Mouse (Mus musculus) embryonic stem cell, embryonic (primary cell): ENCODE data around the gene Mast4.

ENCODE experiments used
- CTCF ChIA-PET, 4 experiments: fragments of 300-600 bp in 2 of 4; fragments of 350-600 bp in 2 of 4; sonication (Branson Sonifier 250); formaldehyde crosslinking; loops; one replicate each; lab custom pipeline; 2022; ENCODE audit warnings: inconsistent platforms in 2 of 4; lab: Charles Lee
- POLR2A ChIA-PET, 4 experiments: fragments of 300-600 bp in 2 of 4; fragments of 350-600 bp in 2 of 4; sonication (Branson Sonifier 250); formaldehyde crosslinking; loops; one replicate each; lab custom pipeline; 2022; ENCODE audit warnings: antibody characterized with exemption in 4 of 4, inconsistent platforms in 1 of 4; lab: Charles Lee

Gene Mast4

DNA sequence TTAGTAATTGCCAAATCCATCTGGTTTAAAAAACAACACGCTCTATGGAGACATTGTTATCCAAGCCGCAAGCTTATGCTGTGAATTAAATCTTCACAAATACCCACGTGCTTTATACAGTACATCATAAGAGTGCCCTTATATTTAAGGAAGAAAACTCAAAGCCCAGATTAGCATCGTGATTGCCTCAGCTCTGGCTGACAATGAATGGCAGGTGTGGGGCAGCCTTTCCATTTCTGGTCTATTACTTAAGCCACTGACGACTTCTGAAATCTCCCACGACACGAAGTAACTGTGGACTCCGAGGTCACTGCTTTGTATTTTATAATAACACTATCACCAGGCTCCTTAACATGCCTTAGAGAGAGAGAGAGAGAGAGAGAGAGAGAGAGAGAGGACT lies 182.4 kb downstream of the Mast4 start:
- CTCF ChIA-PET: interaction anchor here in 1 of 4 experiments (0.6 kb wide), 1 partner anchor 29 kb away, joined by 3 read pairs; no protein-coding TSS in a partner anchor
- POLR2A ChIA-PET: no interaction called here

DNA sequence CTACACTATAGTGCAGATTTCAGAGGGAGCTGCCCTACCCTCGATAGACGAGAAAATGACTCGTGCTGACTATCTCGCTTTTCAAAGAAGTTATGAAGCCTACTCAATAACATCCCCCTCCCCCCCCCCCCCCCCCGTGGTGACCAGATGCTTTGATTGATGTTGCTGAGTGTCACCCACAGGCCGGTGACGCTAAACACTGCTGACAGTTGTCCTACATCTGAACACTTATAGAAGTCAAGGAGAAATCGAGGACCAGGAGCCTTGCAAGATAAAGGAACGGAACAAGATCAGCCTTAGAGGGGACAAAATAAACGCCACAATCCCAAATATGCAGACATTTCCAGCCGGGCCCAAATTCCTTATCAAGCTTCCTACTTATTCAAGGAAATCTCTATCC lies 183.1 kb downstream of the Mast4 start:
- CTCF ChIA-PET: no interaction called here
- POLR2A ChIA-PET: no interaction called here

DNA sequence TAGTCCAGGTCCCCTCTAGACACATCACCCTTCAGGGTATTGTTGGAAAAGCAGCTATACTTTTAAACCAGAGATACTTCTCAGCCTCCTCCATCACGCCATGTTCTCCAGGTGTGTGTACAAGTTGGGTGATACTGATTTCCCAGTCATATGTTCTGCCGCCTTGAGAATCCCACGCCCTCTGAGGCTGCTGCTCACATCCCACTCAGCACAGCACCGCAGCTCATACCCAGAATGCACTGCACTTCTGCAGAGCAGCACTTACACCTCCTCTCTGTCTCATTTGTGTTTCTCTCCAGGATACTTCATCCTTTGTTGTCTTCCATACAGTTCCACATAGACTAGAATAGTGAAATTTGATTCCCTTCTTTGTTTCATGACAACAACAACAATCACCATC lies 183.6 kb downstream of the Mast4 start:
- ChIA-PET CTCF (no interaction called here), POLR2A (no interaction called here)

DNA sequence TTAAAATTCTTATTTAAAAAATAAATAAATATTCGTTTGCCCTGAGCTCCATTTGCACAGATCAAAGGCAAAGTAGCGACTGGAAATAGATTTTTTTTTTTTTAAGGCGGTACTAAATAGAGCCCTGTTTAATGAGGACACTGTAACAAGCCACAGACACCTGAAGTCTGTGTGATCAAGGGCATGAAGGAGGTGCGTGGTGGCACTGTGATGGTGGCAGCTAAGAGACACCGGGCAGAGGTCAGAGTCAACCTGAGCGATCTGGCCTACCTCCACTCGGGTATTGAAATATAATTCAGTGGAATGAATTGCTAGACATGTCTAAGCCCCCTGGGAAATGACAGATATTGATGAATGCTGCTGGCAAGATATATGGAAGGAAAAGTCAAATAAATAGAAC lies 184.9 kb downstream of the Mast4 start:
- ChIA-PET CTCF (interaction anchor here in 1 of 4 experiments (0.6 kb wide), 1 partner anchor 290 kb away, joined by 3 read pairs; no protein-coding TSS in a partner anchor), POLR2A (no interaction called here)

DNA sequence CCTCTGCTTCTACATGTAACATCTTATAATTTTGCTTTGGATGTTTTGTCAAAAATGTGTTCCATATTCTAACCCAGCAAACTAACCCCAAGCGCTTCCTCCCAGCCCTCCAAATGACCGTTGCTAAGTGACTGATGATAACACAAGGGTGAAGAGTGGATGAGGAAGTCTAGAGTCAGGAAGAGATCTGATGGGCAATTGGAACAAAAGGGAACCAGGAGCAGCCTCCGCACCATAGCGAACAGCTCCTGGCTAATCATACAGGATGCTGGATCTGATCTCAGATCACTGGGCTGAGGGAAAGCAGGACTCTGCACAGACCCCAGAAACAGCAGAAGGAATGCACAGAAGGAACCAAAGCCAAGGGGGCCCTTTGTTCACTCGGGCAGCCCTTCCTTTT lies 190.0 kb downstream of the Mast4 start:
- CTCF ChIA-PET: interaction anchor here in 1 of 4 experiments (1.3 kb wide), 1 partner anchor 501 kb away, joined by 5 read pairs; no protein-coding TSS in a partner anchor

DNA sequence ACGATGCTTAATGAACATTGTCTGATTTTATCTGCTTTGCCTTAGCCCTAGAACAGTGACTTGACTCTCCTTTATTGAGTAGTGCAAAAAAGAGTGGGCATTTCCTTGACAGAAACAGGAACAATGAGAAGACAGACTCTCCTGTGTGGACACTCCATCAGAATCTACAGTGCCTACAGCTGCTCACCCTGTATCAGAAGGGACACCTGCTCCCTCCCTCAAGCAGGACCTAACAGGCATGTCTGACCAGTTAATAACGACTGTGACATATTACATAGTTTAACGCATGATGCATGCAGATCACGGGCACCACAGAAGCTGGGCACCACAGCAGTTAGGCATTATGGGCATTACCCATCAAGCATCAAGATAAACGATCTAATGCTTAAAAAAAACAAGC lies 193.0 kb downstream of the Mast4 start:
- POLR2A ChIA-PET: interaction anchor here in 1 of 4 experiments (0.5 kb wide), 1 partner anchor 32 kb away, joined by 6 read pairs; no protein-coding TSS in a partner anchor
- CTCF ChIA-PET: interaction anchor here in 1 of 4 experiments (0.6 kb wide), 1 partner anchor 252 kb away, joined by 3 read pairs; no protein-coding TSS in a partner anchor

More for the DNA sequence above, 190.0 kb downstream of the Mast4 start:
- POLR2A ChIA-PET: no interaction called here

DNA sequence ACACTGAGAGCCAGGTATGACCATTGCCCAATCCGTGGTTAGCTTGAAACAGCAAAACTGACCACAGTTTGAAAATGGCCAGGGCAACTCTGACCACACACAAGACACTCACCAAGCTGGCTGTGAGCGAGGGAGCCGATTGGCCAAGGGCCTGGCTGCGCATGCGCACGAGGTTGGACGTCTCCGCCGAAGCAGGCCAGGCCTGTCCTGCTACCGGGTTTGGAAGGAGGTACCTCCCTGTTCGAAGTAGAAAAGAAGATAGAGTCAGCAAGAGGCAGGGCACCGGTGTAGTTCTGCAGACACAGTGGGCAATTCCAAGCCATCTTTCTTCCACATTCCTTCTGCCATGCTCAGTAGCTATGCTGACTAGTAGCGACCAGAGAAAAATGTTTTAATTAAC lies 194.2 kb downstream of the Mast4 start:
- ChIA-PET POLR2A (interaction anchor here in 1 of 4 experiments (0.7 kb wide), 1 partner anchor 196 kb away, joined by 3 read pairs; no protein-coding TSS in a partner anchor), CTCF (interaction anchor here in 1 of 4 experiments (1.1 kb wide), 1 partner anchor 506 kb away, joined by 4 read pairs; no protein-coding TSS in a partner anchor)

DNA sequence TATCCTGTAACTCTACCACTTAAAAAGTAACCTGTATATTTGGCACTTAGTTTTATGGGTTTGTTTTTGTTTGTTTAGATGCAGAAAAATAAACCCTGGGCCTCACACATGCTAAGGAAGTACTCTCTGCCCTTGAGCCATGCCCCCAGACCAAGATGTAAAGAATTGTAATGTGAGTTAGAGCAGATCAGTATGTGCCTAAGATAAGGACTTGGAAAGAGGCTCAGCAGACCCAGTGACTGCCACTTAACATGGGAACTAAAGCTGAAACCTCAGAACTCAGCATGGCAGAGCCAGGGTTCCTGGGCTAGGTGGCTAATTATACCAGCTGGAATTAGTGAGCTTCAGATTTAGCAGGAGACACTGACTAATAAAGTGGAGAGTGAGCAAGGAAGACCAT lies 196.0 kb downstream of the Mast4 start:
- POLR2A ChIA-PET: no interaction called here
- CTCF ChIA-PET: no interaction called here

DNA sequence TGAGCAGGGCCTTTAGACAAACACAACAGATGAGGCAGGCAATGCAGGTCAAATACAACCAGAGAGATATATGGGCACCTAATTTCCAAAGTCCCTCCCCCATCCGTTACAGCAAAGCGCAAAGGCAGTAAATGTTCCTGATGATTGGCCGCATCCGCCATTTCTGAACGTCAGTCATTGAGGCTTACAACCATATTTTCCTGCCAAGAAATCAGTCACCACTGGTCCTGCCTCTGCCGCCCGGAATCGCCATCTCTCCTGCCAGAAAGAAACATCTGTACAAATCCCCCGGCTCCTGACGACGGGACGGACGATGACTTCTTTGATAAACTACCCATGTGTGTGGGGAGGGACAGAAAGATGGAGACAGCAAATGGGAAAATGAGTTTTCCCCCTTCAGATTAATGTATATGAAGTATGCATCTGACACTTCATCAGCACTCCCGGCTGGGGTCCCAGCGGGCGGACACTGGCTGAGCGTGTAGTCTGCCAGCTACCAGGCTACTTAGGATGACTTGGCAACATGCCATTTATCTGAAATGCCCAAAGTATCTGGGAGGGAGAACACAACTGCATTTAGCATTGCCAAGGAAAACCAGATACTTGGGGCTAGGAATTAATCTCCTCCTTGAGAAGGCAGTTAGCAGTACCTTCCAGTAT lies 198.9 kb downstream of the Mast4 start:
- POLR2A ChIA-PET: no interaction called here
- CTCF ChIA-PET: no interaction called here

DNA sequence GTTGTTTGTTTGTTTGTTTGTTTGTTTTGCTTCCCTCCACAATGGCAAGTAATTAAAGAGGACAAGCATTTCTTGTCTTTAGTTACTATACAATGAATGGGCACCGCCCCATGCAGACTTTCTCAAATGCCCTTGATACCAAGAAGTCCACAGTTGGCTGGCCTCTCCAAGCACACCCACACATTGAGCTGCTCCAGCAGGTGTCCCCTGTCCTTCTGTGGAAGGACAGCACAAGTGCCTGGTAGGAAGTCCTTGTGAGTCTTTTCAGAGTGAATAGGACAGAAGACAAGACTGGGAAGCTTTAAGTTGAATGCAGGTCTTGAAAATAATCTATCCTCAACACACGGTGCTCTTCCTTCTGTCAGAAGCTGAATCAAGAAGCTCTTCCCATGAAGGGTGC lies 202.5 kb downstream of the Mast4 start:
- POLR2A ChIA-PET: interaction anchor here in 1 of 4 experiments (0.6 kb wide), 1 partner anchor 33 kb away, joined by 3 read pairs; no protein-coding TSS in a partner anchor

DNA sequence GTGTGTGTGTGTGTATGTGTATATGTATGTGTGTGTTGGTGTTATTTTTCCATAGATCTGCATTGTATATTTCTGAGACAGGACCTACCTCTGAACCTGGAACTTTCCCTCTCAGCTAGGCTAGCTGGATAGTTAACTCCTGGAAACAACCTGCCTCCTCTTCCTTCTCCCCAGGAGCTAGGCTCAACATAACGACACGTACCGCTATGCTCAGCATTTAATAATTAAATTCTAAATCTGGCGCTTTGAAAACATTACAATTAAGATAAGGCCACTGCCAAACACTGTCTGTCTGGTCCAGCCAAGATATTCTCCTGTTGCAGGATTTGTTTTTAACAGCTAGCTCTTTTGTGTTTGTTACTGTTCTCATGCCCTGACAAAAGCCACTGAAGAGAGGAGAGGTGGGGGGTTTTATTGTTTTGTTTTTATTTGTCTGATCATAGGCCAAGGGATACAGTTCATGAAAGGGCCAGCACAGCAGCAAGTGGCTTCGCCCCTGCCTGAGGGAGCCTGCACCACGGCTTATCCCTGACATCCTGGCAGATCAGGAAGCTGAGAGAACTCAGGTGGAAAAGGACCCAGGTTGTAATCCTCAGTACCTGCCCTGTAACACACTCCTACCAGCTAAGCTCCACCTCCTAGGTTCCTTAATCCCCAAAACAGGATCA lies 205.0 kb downstream of the Mast4 start:
- ChIA-PET POLR2A (interaction anchor here in 1 of 4 experiments (0.8 kb wide), 1 partner anchor 234 kb away, joined by 3 read pairs; no protein-coding TSS in a partner anchor), CTCF (interaction anchor here in 2 of 4 experiments (0.5 to 1.5 kb wide), 2 partner anchors 515 to 517 kb away, joined by 3 to 4 read pairs; no protein-coding TSS in a partner anchor)

More for the DNA sequence above, 202.5 kb downstream of the Mast4 start:
- CTCF ChIA-PET: interaction anchor here in 3 of 4 experiments (0.6 to 0.7 kb wide), 3 partner anchors 12 to 509 kb away, joined by 3 read pairs; no protein-coding TSS in a partner anchor

DNA sequence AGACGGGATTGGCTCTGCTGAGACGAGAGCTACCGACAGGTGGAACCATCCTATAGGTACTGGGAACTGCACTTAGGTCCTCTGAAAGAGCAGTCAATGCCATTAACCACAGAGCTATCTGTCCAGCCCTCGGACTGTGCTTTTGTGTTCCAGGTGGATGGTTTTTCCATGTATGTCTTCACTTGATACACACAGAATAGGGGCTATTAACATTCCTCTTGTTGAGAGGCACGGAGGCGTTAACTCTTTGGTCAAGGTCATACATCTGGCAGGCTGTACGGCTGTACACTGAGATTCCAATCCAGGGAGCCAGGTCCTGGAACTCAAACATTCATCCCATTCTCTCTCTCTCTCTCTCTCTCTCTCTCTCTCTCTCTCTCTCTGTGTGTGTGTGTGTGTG lies 205.6 kb downstream of the Mast4 start:
- CTCF ChIA-PET: interaction anchor here in 1 of 4 experiments (1.5 kb wide), 1 partner anchor 517 kb away, joined by 3 read pairs; no protein-coding TSS in a partner anchor
- POLR2A ChIA-PET: interaction anchor here in 1 of 4 experiments (0.8 kb wide), 1 partner anchor 233 kb away, joined by 3 read pairs; no protein-coding TSS in a partner anchor

DNA sequence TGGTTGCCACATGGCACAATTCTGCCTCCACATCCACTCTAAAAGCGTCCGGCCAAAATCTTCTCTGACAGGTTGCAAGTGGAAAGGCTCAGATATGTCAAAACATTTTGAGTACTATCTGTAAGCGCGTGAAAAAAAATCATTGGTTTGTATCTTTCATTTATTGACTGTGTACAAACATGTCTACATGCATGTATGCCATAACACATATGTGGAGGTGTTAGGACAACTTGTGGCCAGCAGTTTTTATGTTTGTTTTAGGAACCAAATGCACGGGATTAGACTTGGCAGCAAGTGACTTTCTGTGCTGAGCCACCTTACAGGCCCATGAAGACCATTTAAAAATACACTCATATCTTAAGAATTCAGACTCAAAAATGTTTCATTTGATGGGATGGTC lies 206.7 kb downstream of the Mast4 start:
- POLR2A ChIA-PET: no interaction called here
- CTCF ChIA-PET: no interaction called here

DNA sequence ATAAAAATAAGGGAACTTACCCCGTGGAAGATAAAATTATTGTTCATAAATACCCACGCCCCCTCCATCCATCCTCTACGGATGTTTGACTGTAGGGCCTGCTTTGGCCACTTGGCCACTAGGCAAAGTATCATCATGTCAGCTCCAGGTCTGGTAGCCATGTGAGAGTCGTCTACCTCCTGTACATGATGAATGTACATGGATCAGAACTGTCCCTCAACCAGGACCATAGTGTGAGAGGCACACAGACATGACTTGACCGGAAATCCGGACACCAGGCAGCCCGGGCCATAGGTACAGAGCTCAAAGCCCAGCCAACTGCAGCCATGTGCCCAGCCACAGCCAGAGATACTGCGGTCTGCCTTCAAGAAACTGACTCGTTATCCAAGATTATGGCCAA lies 210.6 kb downstream of the Mast4 start:
- ChIA-PET POLR2A (interaction anchor here in 3 of 4 experiments (0.5 to 0.6 kb wide), 3 partner anchors 181 to 1931 kb away, joined by 3 to 4 read pairs (median 4); no protein-coding TSS in a partner anchor), CTCF (no interaction called here)

DNA sequence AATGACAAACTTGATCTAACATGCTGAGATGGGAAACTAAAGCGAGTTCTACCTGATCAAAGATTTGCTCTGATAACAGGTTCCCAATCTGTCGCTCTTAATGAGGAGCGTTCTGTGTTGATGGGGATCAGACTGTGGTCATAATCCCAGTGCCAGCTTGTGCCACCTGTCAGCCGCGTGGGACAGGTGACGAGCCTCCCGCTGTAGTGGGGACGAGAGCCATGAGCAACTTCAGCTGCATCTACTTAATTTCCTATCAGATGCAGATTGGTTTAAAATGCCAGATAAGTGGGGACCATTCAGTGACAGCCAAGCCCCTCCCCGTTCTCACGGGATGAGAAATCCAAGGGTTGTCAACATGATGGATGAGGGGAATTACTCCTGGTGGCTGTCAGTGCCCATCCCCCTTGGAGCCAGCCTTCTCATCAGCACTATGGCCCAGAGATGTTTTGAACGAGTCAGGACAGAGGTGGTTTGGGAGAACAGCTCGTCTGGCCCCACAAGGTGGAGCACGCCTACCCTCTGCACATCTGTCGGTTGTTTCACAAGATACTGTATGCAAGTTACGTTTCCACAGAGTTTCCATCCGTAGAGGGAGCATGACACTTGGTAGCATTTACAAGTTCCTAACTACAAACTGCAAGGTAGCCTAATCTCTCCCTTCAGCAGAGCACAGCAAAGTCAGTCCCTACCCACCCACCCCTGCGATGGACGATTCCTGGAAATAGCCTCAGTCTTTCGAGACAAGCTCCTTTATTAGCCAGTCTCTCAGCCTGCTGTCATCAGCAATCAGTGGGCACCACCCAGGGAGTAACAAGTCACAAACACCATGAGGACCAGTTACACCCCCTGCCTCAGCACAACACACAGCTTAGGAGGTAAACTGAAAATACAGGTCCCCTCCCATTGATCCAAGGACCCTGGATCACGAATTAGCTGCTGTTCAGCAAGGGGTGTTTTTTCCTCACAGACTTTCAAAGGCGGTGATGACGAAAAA lies 212.2 kb downstream of the Mast4 start:
- POLR2A ChIA-PET: interaction anchor here in 1 of 4 experiments (0.6 kb wide), 1 partner anchor 47 kb away, joined by 3 read pairs; no protein-coding TSS in a partner anchor
- CTCF ChIA-PET: interaction anchor here in 2 of 4 experiments (0.5 to 1.2 kb wide), 2 partner anchors 30 to 524 kb away, joined by 3 to 4 read pairs; no protein-coding TSS in a partner anchor

DNA sequence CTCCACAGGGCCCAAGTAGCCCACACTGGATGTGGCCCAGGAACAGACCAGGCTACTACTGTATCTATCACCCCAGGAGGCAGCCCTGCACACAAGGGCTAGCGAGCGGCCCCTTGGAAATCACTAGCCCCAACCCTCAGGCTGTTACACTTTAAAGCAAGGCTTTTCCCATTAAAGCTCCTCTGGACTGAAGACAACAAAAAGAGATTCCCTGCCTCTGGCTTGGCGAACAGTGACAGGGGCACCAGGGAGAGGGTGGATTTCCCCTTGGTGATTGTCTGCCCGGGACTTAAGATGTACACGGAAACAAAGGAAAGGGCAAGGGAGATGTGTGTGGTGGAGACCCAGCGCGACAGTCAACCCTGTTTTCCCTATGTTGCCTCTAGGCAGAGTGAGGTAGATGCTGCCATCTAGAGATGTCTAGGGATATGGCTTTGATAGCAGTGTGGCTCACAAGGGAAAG lies 213.6 kb downstream of the Mast4 start:
- POLR2A ChIA-PET: no interaction called here
- CTCF ChIA-PET: interaction anchor here in 2 of 4 experiments (0.5 to 0.6 kb wide), 2 partner anchors 11 to 376 kb away, joined by 3 to 4 read pairs; no protein-coding TSS in a partner anchor

DNA sequence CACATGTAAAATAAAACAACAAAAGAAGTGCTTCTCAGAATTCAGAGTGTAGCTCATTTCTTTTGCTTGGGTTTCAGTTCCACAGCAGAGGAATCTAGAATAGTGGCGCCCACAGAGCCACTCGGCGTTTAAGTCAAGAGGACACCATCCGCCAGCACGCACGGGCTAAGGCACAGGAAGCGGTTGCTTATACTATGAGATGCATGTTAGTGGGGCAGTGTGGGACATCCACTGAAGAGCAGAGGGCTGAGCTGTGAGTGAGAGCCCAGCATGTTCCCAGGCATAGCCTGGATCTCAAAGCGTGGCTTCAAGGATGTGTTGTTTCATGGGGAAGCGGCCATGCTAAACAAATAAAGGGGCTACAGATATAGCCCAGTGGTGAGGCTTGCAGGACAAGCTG lies 214.6 kb downstream of the Mast4 start:
- POLR2A ChIA-PET: interaction anchor here in 2 of 4 experiments (0.6 to 0.7 kb wide), 3 partner anchors 17 to 223 kb away, joined by 3 to 4 read pairs (median 3); no protein-coding TSS in a partner anchor
- CTCF ChIA-PET: interaction anchor here (0.5 to 1.1 kb wide), 9 partner anchors 23 to 1503 kb away, joined by 3 to 9 read pairs (median 3); no protein-coding TSS in a partner anchor

DNA sequence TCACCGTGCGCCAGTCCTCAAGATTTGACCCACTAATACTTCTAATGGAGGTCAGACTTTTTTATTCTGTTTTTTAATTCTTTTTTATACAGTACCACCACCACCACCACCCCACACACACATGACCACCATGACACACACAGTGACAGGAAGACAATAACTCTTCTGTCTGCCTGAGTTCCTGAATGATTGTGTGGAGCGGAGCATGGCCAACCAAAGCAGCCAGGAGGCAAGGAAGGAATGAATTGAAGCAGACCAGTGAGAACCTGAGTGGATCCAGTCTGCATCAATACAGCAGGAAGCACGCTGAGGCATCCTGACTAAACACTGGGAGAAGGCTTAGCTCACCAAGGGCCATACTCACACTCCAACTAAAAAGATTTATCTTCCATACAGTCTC lies 219.2 kb downstream of the Mast4 start:
- ChIA-PET POLR2A (interaction anchor here in 1 of 4 experiments (0.5 kb wide), 1 partner anchor 862 kb away, joined by 3 read pairs; no protein-coding TSS in a partner anchor), CTCF (no interaction called here)
